Mouse (Mus musculus) stomach, embryonic 16.5 days (tissue): Measurements from ENCODE around the gene Plek2. TPM values are rescaled to one million over a fixed set of nuclear protein-coding genes. Genes with fewer than 3 reads are reported as not detected.
"Not testable (repeated sequence)": the region's sequence is repeated elsewhere in the genome, so short reads cannot be mapped to it uniquely, and the experiment has no call there.

Experiments
- ATAC-seq: fragments of 200-750 bp; cut with Nextera tagmentation; 2 replicates; pipeline ENCODE4 v1.8.0; 2017; ENCODE audit warnings: moderate number of reproducible peaks, moderate TSS enrichment; ENCODE audit not compliant: insufficient read depth, low FRiP score
- H3K27ac ChIP-seq: fragments of 300-500 bp; sonication (generic); 2 replicates; pipeline ENCODE4 v1.5.1; 2014; ENCODE audit warnings: low read length
- H3K27me3 ChIP-seq: fragments of 300-500 bp; sonication (generic); 2 replicates; pipeline ENCODE4 v1.6.1; 2014; ENCODE audit warnings: low read length, control low read depth, mixed read lengths; ENCODE audit not compliant: control insufficient read depth, insufficient read depth
- H3K36me3 ChIP-seq: fragments of 300-500 bp; sonication (generic); 2 replicates; pipeline ENCODE4 v1.6.1; 2014; ENCODE audit warnings: low read length; ENCODE audit not compliant: control insufficient read depth, insufficient read depth
- H3K4me1 ChIP-seq: fragments of 300-500 bp; sonication (generic); 2 replicates; pipeline ENCODE4 v1.6.1; 2014; ENCODE audit warnings: low read length, control low read depth, mixed read lengths; ENCODE audit not compliant: control insufficient read depth, insufficient read depth
- H3K4me2 ChIP-seq: fragments of 300-500 bp; sonication (generic); 2 replicates; pipeline ENCODE4 v1.6.1; 2014; ENCODE audit warnings: low read depth, low read length, mixed read lengths
- H3K4me3 ChIP-seq: fragments of 300-500 bp; sonication (generic); replicated peaks from 2 replicates; pipeline ENCODE4 v1.5.1; 2014; ENCODE audit warnings: mild to moderate bottlenecking, low read length
- H3K9ac ChIP-seq: fragments of 300-500 bp; sonication (generic); 2 replicates; pipeline ENCODE4 v1.6.1; 2014; ENCODE audit warnings: low read length
- H3K9me3 ChIP-seq: fragments of 300-500 bp; sonication (generic); replicated peaks from 2 replicates; pipeline ENCODE4 v1.6.1; 2016; ENCODE audit warnings: low read length, control low read depth; ENCODE audit not compliant: control insufficient read depth
- WGBS: fragments of 180-500 bp; shearing (Covaris S2); extraction: QIAGEN DNeasy Blood & Tissue Kit; methylation state at CpG from one replicate; pipeline ENCODE4 v1.1.7; 2014; 5-methylcytosine and 5-hydroxymethylcytosine counted together
- polyA plus RNA-seq: library from polyadenylated mRNA; unstranded; fragments of >200 nt; fragmentation: Nextera tagmentation; extraction: Ambion mirVana; gene quantifications from 2 replicates; pipeline ENCODE4 v1.2.1, GENCODE M21; 2015

The Plek2 gene
- polyA plus RNA-seq, 1 experiment from 2014 or later = 33.0 TPM

GRCm38 (mm10) chr12:78936494-78936893, 29.7 kb upstream of the Plek2 start:
- 25% methylated on average over 4 of the region's 4 CpGs for WGBS
- no peaks in the 10 kb centered on the region for H3K4me1 ChIP-seq
- no peak overlapping the region for H3K9ac ChIP-seq
- no peaks in the 10 kb centered on the region for H3K36me3 ChIP-seq
- H3K9me3 ChIP-seq = no peaks in the 10 kb centered on the region
- no peak overlapping the region for H3K4me3 ChIP-seq
- ATAC-seq = no peak
- no peak overlapping the region for H3K4me2 ChIP-seq
- H3K27me3 ChIP-seq = no peaks in the 10 kb centered on the region
- H3K27ac ChIP-seq = no peak overlapping the region

DNA sequence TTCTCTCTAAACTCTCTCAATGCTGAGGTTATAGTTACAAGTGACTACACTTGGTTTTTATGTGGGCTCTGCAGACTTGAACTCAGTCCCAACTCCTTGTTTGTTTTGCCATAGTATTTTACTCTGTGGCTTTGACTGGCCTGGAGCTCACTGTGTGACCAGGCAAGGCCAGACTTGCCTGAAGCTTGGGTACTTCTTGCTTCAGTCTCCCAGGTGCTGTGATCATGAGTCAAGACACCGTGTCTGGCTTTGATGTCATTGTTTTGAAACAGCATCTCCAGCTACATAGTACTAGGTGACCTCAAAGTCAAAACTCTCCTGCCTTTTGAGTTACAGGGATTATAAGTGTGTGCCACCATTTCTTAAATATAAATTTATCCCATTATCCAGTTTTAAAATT, 23.1 kb upstream of the Plek2 start:
- no peak overlapping the region for H3K9ac ChIP-seq
- no peaks in the 10 kb centered on the region for H3K9me3 ChIP-seq
- no peaks in the 10 kb centered on the region for H3K27me3 ChIP-seq
- no peak overlapping the region for H3K4me3 ChIP-seq
- no peaks in the 10 kb centered on the region for H3K36me3 ChIP-seq
- H3K27ac ChIP-seq = no peak overlapping the region
- WGBS = 71% methylated on average over 1 of the region's 1 CpGs
- no peak for ATAC-seq
- H3K4me1 ChIP-seq = no peaks in the 10 kb centered on the region
- no peak overlapping the region for H3K4me2 ChIP-seq

DNA sequence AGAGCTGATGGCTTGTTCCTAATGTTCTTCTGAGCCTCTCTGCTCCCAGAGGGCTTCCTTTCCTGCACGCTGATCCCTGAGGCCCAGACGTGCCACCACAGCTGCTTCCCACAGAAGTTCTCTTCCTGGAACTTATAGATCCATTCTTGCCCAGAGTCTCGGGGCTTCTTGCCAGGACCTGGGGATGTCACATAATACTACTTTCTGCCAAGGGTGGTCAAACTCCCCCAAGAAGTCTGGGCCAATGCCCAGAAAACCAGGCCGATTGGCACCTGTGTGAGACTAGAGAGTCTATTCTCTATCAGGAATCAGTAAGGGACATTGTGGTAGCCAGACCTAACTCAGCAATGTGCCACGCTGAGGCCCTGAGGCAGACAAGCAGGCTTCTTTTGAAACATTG, 20.5 kb upstream of the Plek2 start:
- no peaks in the 10 kb centered on the region for H3K36me3 ChIP-seq
- H3K4me2 ChIP-seq = no peak overlapping the region
- WGBS = 76% methylated on average over 5 of the region's 5 CpGs
- no peak overlapping the region for H3K4me3 ChIP-seq
- H3K9me3 ChIP-seq = no peaks in the 10 kb centered on the region
- no peak overlapping the region for H3K9ac ChIP-seq
- no peaks in the 10 kb centered on the region for H3K27me3 ChIP-seq
- no peak for ATAC-seq
- no peak overlapping the region for H3K27ac ChIP-seq
- no peaks in the 10 kb centered on the region for H3K4me1 ChIP-seq

DNA sequence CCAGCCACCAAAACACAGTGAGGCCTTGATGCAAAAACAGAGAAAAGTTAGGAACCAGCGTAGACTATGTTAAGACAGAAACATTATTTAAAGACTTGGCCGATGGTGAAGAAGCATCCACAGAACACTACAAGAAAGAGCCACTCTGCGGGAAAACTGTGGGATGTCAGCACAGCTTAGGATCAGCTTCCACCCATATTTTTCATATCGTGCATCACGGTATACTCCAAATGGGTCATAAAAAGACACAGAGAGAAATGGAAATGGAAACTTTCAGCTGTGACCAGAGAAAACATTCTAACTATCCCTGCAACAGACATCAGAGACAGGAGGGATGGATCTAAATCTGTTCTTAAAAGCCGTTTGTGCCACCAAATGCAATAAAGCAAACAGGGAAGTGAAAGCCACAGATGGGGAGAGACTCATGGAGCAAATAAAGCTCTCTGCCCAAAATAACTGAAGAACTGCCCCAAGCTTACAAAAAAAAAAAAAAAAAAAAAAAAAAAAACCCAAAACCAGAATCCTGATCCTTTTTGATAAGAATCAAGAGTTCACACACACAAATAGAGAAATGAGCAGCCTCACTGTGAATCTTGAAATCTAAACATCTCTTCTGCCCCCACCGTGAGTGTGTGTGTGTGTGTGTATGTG, 16.9 kb upstream of the Plek2 start:
- Histone ChIP-seq H3K27me3 (no peaks in the 10 kb centered on the region), H3K4me2 (no peak overlapping the region), H3K4me1 (peaks cover 6% of the 10 kb centered on the region), H3K36me3 (no peaks in the 10 kb centered on the region), H3K4me3 (no peak overlapping the region), H3K9ac (no peak overlapping the region), H3K9me3 (no peaks in the 10 kb centered on the region), H3K27ac (no peak overlapping the region)
- no peak for ATAC-seq
- 77% methylated on average over 7 of the region's 7 CpGs for WGBS

DNA sequence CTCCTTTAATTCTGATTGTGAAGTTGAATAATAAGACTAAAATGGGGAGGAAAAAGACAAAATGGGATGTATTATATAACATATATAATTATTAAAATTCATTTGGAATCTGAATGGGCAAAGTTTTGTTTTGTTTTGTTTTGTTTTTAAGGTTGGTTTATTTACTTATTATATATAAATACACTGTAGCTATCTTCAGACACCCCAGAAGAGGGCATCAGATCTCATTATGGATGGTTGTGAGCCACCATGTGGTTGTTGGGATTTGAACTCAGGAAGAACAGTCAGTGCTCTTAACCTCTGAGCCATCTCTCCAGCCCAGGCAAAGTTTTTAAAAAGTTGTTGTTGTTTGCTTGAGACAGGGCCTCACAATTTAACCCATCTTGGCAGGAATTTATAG, 16.2 kb upstream of the Plek2 start:
- not testable (repeated sequence) for H3K36me3 ChIP-seq, H3K27me3 ChIP-seq, H3K4me2 ChIP-seq, H3K4me1 ChIP-seq, H3K4me3 ChIP-seq, H3K9me3 ChIP-seq, H3K9ac ChIP-seq, ATAC-seq, H3K27ac ChIP-seq

- no peak overlapping the region; the same call in 1 of the 2 replicates for H3K27ac ChIP-seq
- H3K27me3 ChIP-seq = no peaks in the 10 kb centered on the region
- H3K36me3 ChIP-seq = no peaks in the 10 kb centered on the region
- no peak overlapping the region for H3K9ac ChIP-seq
- H3K4me2 ChIP-seq = no peak overlapping the region
- H3K9me3 ChIP-seq = no peaks in the 10 kb centered on the region
- peaks cover 8% of the 10 kb centered on the region for H3K4me1 ChIP-seq
- 64% methylated on average over 3 of the region's 3 CpGs for WGBS
- H3K4me3 ChIP-seq = no peak overlapping the region
- ATAC-seq = no peak
Measured at GRCm38 (mm10) chr12:78922058-78922457, 15.3 kb upstream of the Plek2 start.

- ATAC-seq = no peak
- WGBS = 50% methylated on average over 4 of the region's 4 CpGs
- H3K36me3 ChIP-seq = no peaks in the 10 kb centered on the region
Measured at GRCm38 (mm10) chr12:78921421-78921820, 14.7 kb upstream of the Plek2 start.

DNA sequence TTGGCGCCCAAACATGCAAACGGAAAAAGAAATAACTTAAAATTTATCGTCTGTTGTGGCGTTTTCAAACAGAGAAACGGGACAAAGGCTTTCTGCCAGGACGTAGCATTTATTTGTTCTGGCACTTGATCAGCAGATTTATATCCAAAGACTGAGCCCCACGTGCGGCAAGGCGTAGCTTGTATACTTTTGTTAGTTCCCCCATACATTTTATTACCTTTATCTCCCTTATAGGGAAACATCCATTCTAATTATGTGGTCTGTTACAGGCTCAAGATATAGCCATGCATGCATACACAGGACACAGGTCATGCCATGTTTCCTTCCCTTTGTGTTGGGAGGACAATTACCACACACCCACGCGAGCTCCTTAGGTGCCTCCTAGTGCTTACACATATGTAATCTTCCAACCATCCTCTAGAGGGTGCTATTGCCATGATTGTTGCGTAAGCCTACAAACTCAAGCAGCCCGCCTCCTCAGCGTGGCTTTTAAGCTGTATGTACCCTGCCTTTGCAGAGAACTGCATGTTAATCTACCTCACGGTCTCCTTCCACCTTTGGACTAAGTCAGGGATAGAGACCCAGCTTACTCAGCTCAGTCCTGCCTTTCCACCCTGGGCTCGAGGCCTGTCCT, 12.4 kb upstream of the Plek2 start:
- Histone ChIP-seq H3K9ac (no peak overlapping the region), H3K4me1 (peaks cover 8% of the 10 kb centered on the region), H3K27ac (no peak overlapping the region), H3K4me2 (peak overlapping the region; percentile 46), H3K9me3 (no peaks in the 10 kb centered on the region), H3K4me3 (no peak overlapping the region), H3K27me3 (no peaks in the 10 kb centered on the region), H3K36me3 (no peaks in the 10 kb centered on the region)
- WGBS = 26% methylated on average over 16 of the region's 16 CpGs
- peak; percentile 77; the same call in 1 of the 2 replicates for ATAC-seq

More at GRCm38 (mm10) chr12:78921421-78921820, 14.7 kb upstream of the Plek2 start:
- H3K9ac ChIP-seq = no peak overlapping the region
- H3K27me3 ChIP-seq = no peaks in the 10 kb centered on the region
- H3K27ac ChIP-seq = peak overlapping the region; percentile 6; the same call in 1 of the 2 replicates
- no peak overlapping the region for H3K4me2 ChIP-seq
- H3K4me3 ChIP-seq = no peak overlapping the region
- no peaks in the 10 kb centered on the region for H3K9me3 ChIP-seq
- H3K4me1 ChIP-seq = peaks cover 8% of the 10 kb centered on the region

DNA sequence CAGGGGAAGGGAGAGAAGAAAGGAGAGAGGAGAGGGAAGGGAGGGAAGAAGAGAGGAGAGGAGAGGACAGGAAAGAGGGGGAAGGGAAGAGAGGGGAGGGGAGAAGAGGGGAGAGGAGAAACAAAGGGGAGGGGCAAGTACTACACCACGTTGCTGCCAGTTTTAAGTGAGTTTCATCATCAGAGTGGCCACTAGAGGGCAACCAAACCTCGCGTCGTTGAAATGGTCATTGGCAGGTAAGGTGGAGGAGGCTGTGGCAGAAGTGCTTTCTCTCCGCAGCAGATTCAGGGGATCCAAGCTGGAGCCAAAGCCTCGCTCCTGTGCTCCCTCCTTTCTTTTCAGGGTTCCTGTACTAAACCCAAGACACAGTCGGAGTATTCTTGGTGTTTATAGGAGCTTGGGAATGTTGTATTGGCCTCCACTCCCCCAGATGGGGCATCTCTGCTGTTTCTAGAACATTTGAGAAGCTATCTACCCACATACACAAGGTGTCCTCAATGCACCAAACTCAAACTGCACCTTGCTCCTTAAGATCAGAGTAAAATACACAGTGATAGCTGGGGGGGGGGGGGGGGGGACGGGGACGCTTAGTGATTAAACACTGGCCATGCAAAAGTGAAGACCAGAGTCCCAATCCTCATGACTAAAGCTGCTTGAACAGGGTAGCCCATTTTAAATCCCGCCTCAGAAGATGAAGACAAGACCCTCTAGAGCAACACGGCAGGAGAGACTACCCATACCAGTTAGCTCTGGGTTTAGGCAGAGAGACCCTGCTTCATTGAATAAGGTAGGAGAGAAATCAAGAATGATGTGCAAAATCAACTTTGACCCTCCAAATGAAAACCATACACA, 11.7 kb upstream of the Plek2 start:
- Histone ChIP-seq H3K4me2 (peak overlapping the region; percentile 46), H3K27me3 (no peaks in the 10 kb centered on the region), H3K4me1 (peaks cover 8% of the 10 kb centered on the region), H3K9me3 (no peaks in the 10 kb centered on the region), H3K36me3 (no peaks in the 10 kb centered on the region), H3K27ac (no peak overlapping the region), H3K4me3 (no peak overlapping the region), H3K9ac (0 out of 2 replicates have a peak overlapping the region, but pooled peaks have one; percentile 16)
- WGBS = 15% methylated on average over 11 of the region's 11 CpGs
- ATAC-seq = peak; percentile 48; the same call in 1 of the 2 replicates
